Mouse (Mus musculus): Measurements from ENCODE around the gene Smarca2. TPM values are rescaled to one million over a fixed set of nuclear protein-coding genes. Genes with fewer than 3 reads are reported as not detected.
A peak's percentile ranks its signal among the peaks of the same experiment; 100 is the strongest.

The Smarca2 gene
- polyA plus RNA-seq, 1 experiment from 2014 or later = 153 TPM

DNA sequence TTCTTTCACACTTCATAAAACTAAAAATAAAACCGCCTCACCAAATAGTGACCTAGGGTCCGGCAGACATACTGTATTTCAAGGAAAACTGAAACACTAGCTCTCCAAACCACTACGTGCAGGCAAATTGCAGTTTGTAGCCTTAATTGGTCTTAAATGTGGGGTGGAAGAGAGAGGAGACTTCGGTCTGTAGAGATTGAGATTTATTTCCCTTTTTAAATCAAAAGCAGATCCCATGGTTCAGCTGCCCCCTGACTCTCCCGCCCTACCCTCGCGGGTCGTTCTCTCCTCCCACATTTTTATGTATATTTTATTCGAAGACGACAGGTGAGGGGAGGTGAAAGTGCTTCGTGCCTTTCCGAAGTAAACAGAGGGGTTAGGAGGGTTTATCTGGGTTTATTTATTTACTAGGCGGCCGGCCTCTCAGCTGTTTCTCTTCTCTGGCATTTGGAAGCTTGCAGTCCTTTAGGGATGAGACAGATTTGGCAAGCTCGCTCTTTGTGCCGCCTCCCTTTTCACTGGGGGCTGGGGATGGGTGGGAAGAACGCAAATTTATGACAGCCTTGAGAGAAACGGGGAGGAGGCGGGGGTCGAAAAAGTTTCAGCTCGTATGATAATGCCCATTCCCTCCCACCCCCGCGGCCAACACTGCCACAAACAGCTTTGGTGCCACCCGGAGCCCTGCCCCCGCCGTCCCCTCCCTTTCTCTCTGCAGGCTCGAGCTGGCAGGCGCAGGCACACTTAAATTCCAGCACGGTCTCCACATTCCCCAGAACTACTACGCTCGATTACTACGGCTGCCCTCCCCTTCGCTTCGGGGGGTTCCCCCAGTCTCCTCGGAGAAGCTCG is 720 bp upstream of the Smarca2 start:
- ATAC-seq = peak; percentile 28

DNA sequence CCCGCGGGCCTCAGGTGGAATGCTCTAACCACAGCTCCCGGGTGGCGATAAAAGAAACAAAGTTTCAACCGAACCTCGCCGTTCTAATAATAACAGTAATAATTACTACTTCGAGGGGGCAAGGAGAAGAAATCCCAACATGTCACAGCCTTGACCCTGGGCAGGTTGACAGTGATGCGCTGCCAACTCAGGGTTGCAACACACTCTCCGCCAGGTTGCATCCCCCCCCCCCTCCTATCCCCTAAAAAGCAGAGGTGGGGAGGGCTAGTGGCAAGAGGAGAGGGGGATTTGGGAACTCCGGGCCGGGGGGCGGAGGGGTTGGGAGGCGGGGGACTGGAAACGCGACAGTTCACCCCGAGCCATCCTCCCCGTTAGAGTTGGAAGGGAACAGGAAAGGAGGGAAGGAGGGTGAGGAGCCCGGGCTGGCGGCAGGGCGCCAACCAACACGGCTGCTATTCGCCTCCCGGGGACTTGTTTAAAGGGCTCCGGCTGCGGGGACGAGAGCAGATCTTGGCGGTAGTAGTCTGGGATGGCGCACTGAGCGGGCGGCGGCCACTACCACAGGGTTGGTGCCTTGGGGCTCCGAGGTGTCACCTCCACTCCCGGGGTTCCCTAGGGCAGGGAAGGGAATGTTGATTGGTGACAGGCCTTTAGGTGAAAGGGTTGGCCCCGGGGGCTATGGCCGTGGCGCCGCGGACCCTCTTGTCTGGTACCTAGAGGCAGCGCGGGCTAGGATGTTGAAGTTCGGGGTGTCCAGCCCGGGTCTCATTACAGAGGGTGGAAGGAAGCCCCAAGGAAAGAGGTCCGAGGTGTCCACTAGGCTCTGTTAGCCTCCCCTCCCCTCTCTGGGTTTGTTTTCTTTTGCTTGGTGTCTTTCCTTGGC is 829 bp downstream of the Smarca2 start:
- in situ Hi-C loops (cut with MboI; ENCODE audit: low pct_unique_long_range_greater_than_20kb) = no loop called here
- DNase-seq (ENCODE audit: low read depth, low spot score) = no peak

More for the DNA sequence above, 720 bp upstream of the Smarca2 start:
- in situ Hi-C loops (cut with MboI; ENCODE audit: low pct_unique_long_range_greater_than_20kb) = no loop called here
- H3K27me3 ChIP-seq = peaks cover 36% of the 10 kb centered on the region
- DNase-seq (ENCODE audit: low read depth, low spot score) = no peak
- no peak for TF ChIP-seq CTCF (IDR thresholded peaks at IDR 0.05)
- ChIA-PET CTCF (no interaction called here), POLR2A (no interaction called here)

GRCm38 (mm10) chr19:26606321-26607155 is 1.7 kb downstream of the Smarca2 start:
- ATAC-seq (peak; percentile 17), DNase-seq (ENCODE audit: low read depth, low spot score) (no peak)
- in situ Hi-C loops (cut with MboI; ENCODE audit: low pct_unique_long_range_greater_than_20kb) = no loop called here
- no peak for TF ChIP-seq CTCF (IDR thresholded peaks at IDR 0.05)
- ChIA-PET CTCF (no interaction called here), POLR2A (no interaction called here)
- H3K27me3 ChIP-seq = peaks cover 12% of the 10 kb centered on the region

More for the DNA sequence above, 829 bp downstream of the Smarca2 start:
- H3K27me3 ChIP-seq = peaks cover 21% of the 10 kb centered on the region
- POLR2A ChIA-PET = no interaction called here
- peak; percentile 11 for ATAC-seq
- CTCF ChIA-PET = no interaction called here
- no peak for TF ChIP-seq CTCF (IDR thresholded peaks at IDR 0.05)

DNA sequence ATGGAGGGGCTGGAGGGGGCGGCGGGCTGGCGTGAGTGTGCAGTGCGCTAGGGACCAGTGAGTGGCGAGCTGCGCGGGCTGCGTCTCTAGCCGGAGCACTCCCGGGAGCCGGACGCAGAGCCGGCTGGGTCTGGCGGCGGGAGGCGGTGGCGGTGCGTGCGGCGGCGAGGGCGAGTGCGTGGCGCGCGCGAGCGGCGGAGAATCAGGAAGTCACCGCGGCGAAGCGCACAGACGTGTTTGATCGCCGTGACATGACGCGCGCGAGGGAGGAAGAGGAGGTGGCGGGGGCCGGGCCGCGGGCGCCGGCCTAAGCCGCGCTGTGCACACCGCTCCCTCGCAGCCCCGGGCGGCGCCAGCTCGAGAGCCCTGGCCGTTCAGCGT is 2.3 kb downstream of the Smarca2 start:
- POLR2A ChIA-PET = no interaction called here
- in situ Hi-C loops (cut with MboI; ENCODE audit: low pct_unique_long_range_greater_than_20kb) = no loop called here
- CTCF ChIA-PET = no interaction called here
- DNase-seq (ENCODE audit: low read depth, low spot score) (no peak), ATAC-seq (peak; percentile 3)
- peaks cover 12% of the 10 kb centered on the region for H3K27me3 ChIP-seq
- no peak for TF ChIP-seq CTCF (IDR thresholded peaks at IDR 0.05)

GRCm38 (mm10) chr19:26607551-26608433 is 2.9 kb downstream of the Smarca2 start:
- H3K27me3 ChIP-seq = peaks cover 12% of the 10 kb centered on the region
- no peak for DNase-seq (ENCODE audit: low read depth, low spot score)
- ATAC-seq = no peak
- in situ Hi-C loops (cut with MboI; ENCODE audit: low pct_unique_long_range_greater_than_20kb) = no loop called here
- no peak for TF ChIP-seq CTCF (IDR thresholded peaks at IDR 0.05)
- ChIA-PET POLR2A (no interaction called here), CTCF (no interaction called here)

DNA sequence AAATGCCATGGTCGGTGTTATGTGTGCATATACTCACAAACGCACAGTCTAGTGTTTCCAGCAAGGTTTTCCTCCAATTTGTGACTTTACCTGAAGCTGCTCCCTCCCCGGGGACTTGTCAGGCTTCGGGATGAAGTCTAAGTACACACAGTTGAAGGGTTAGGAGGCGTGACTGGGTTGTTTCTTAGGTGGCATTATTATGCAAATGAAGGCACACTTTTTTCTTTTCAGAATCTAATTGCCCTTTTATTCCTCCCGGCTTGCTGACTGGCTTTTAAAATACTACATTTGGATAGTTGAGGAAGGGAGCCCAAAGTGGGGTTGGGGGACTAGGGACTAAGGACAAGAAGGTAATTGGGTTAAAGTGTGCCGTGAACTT is 3.6 kb downstream of the Smarca2 start:
- DNase-seq (ENCODE audit: low read depth, low spot score) (no peak), ATAC-seq (no peak)
- CTCF ChIA-PET = no interaction called here
- no peak for TF ChIP-seq CTCF (IDR thresholded peaks at IDR 0.05)
- peaks cover 6% of the 10 kb centered on the region for H3K27me3 ChIP-seq
- POLR2A ChIA-PET = no interaction called here
- in situ Hi-C loops (cut with MboI; ENCODE audit: low pct_unique_long_range_greater_than_20kb) = no loop called here

GRCm38 (mm10) chr19:26609637-26610036 is 4.8 kb downstream of the Smarca2 start:
- CTCF ChIA-PET = no interaction called here
- TF ChIP-seq CTCF (IDR thresholded peaks at IDR 0.05) = no peak
- in situ Hi-C loops (cut with MboI; ENCODE audit: low pct_unique_long_range_greater_than_20kb) = no loop called here
- ATAC-seq (no peak), DNase-seq (ENCODE audit: low read depth, low spot score) (no peak)
- H3K27me3 ChIP-seq = no peaks in the 10 kb centered on the region
- POLR2A ChIA-PET = interaction anchor here (0.6 kb wide), 1 partner anchor 493 kb away, joined by 3 read pairs; no protein-coding TSS in a partner anchor

- ATAC-seq (no peak), DNase-seq (ENCODE audit: low read depth, low spot score) (no peak)
- TF ChIP-seq CTCF (IDR thresholded peaks at IDR 0.05) = no peak
- ChIA-PET POLR2A (no interaction called here), CTCF (interaction anchor here (1.1 to 1.3 kb wide), 3 partner anchors 11 to 74 kb away, joined by 3 read pairs; no protein-coding TSS in a partner anchor)
- in situ Hi-C loops (cut with MboI; ENCODE audit: low pct_unique_long_range_greater_than_20kb) = no loop called here
- no peaks in the 10 kb centered on the region for H3K27me3 ChIP-seq
These were observed 8.1 kb downstream of the Smarca2 start for GRCm38 (mm10) chr19:26612995-26613394.

GRCm38 (mm10) chr19:26613665-26614064 is 8.8 kb downstream of the Smarca2 start:
- ATAC-seq = no peak
- ChIA-PET CTCF (interaction anchor here (1.1 to 1.3 kb wide), 4 partner anchors 10 to 73 kb away, joined by 3 to 4 read pairs (median 3); no protein-coding TSS in a partner anchor), POLR2A (no interaction called here)
- DNase-seq (ENCODE audit: low read depth, low spot score) = no peak
- no peak for TF ChIP-seq CTCF (IDR thresholded peaks at IDR 0.05)
- in situ Hi-C loops (cut with MboI; ENCODE audit: low pct_unique_long_range_greater_than_20kb) = no loop called here
- H3K27me3 ChIP-seq = no peaks in the 10 kb centered on the region
